Mouse (Mus musculus) embryo, embryonic 11 days (tissue): ENCODE measurements around the gene Cds2.
"Not testable (repeated sequence)": the region's sequence is repeated elsewhere in the genome, so short reads cannot be mapped to it uniquely, and the experiment has no call there.

Source experiments
- DNase-seq: peaks from one replicate; pipeline ENCODE4 v3.0.0-alpha.2; 2015

Cds2 gene

GRCm38 (mm10) chr2:132293694-132294450 lies 30.9 kb downstream of the Cds2 start:
- no peak for DNase-seq

GRCm38 (mm10) chr2:132298250-132298649 lies 35.3 kb downstream of the Cds2 start:
- no peak for DNase-seq

GRCm38 (mm10) chr2:132301436-132301835 lies 38.5 kb downstream of the Cds2 start:
- DNase-seq: no peak

GRCm38 (mm10) chr2:132305165-132305564 lies 42.2 kb downstream of the Cds2 start:
- DNase-seq: no peak

- no peak for DNase-seq
Observed at GRCm38 (mm10) chr2:132305988-132306387, 43.0 kb downstream of the Cds2 start.

GRCm38 (mm10) chr2:132307213-132307843 lies 44.4 kb downstream of the Cds2 start:
- DNase-seq: no peak

- no peak for DNase-seq
Observed at GRCm38 (mm10) chr2:132308829-132309228, 45.9 kb downstream of the Cds2 start.

GRCm38 (mm10) chr2:132309398-132309930 lies 46.5 kb downstream of the Cds2 start:
- no peak for DNase-seq

GRCm38 (mm10) chr2:132312616-132313015 lies 49.7 kb downstream of the Cds2 start:
- DNase-seq: no peak

GRCm38 (mm10) chr2:132313568-132313967 lies 50.6 kb downstream of the Cds2 start:
- DNase-seq: no peak

GRCm38 (mm10) chr2:132314057-132314456 lies 51.1 kb downstream of the Cds2 start:
- DNase-seq: not testable (repeated sequence)

GRCm38 (mm10) chr2:132316041-132316808 lies 53.3 kb downstream of the Cds2 start:
- peak; percentile 83 for DNase-seq

- no peak for DNase-seq
Observed at GRCm38 (mm10) chr2:132317178-132317577, 54.2 kb downstream of the Cds2 start.

- DNase-seq: no peak
Observed at GRCm38 (mm10) chr2:132320516-132320915, 57.6 kb downstream of the Cds2 start.

GRCm38 (mm10) chr2:132323541-132323940 lies 60.6 kb downstream of the Cds2 start:
- no peak for DNase-seq

GRCm38 (mm10) chr2:132337202-132337601 lies 74.3 kb downstream of the Cds2 start:
- no peak for DNase-seq

- no peak for DNase-seq
Observed at GRCm38 (mm10) chr2:132340350-132340749, 77.4 kb downstream of the Cds2 start.

GRCm38 (mm10) chr2:132341293-132341692 lies 78.3 kb downstream of the Cds2 start:
- DNase-seq: no peak

GRCm38 (mm10) chr2:132343846-132344245 lies 80.9 kb downstream of the Cds2 start:
- DNase-seq: no peak
